Mouse (Mus musculus) liver, postnatal 0 days (tissue): Measurements from ENCODE around the gene Qars.

Experiments
- CTCF ChIP-seq: sonication (generic); IDR thresholded peaks from 2 replicates; pipeline ENCODE4 v1.5.1; 2016; ENCODE audit warnings: antibody characterized with exemption, low read depth
- EP300 ChIP-seq: IDR thresholded peaks from 2 replicates; pipeline ENCODE4 v1.6.1; 2016; ENCODE audit warnings: antibody characterized with exemption, low read depth, mild to moderate bottlenecking

GRCm38 (mm10) chr9:108462192-108462591 is 45.3 kb upstream of the Qars start:
- TF ChIP-seq EP300 (no peak), CTCF (no peak)
